Mouse (Mus musculus) forebrain, embryonic 12.5 days (tissue): Measurements from ENCODE around the gene Arfgap2. TPM values are rescaled to one million over a fixed set of nuclear protein-coding genes. Genes with fewer than 3 reads are reported as not detected.

ENCODE experiments used
- ATAC-seq: fragments of 200-750 bp; cut with Nextera tagmentation; 2 replicates; pipeline ENCODE4 v1.8.0; 2017; ENCODE audit warnings: moderate TSS enrichment; ENCODE audit not compliant: low FRiP score
- H3K27ac ChIP-seq: fragments of 300-500 bp; sonication (generic); 2 replicates; pipeline ENCODE4 v1.5.1; 2016; ENCODE audit warnings: mild to moderate bottlenecking
- H3K27me3 ChIP-seq: fragments of 300-500 bp; sonication (generic); 2 replicates; pipeline ENCODE4 v1.6.1; 2016; ENCODE audit warnings: mild to moderate bottlenecking
- H3K36me3 ChIP-seq: fragments of 300-500 bp; sonication (generic); replicated peaks from 2 replicates; pipeline ENCODE4 v1.6.1; 2016; ENCODE audit warnings: mild to moderate bottlenecking
- H3K4me1 ChIP-seq: fragments of 300-500 bp; sonication (generic); 2 replicates; pipeline ENCODE4 v1.6.1; 2016
- H3K4me2 ChIP-seq: fragments of 300-500 bp; sonication (generic); 2 replicates; pipeline ENCODE4 v1.6.1; 2016; ENCODE audit warnings: mild to moderate bottlenecking, moderate library complexity
- H3K4me3 ChIP-seq: fragments of 300-500 bp; sonication (generic); replicated peaks from 2 replicates; pipeline ENCODE4 v1.5.1; 2016; ENCODE audit warnings: mild to moderate bottlenecking
- H3K9ac ChIP-seq: fragments of 300-500 bp; sonication (generic); 2 replicates; pipeline ENCODE4 v1.6.1; 2016; ENCODE audit warnings: mild to moderate bottlenecking
- H3K9me3 ChIP-seq: fragments of 300-500 bp; sonication (generic); 2 replicates; pipeline ENCODE4 v1.6.1; 2016
- WGBS: fragments of 180-500 bp; shearing (Covaris S2); methylation state at CpG from one replicate; pipeline ENCODE4 v1.1.7; 2016; 5-methylcytosine and 5-hydroxymethylcytosine counted together
- polyA plus RNA-seq: library from polyadenylated mRNA; unstranded; fragments of >200 nt; fragmentation: Nextera tagmentation; extraction: Ambion mirVana; gene quantifications from 2 replicates; pipeline ENCODE4 v1.2.1, GENCODE M21; 2016

Arfgap2 gene
- polyA plus RNA-seq, 1 experiment from 2014 or later: 93.2 TPM

GRCm38 (mm10) chr2:91268706-91269105, 3.9 kb downstream of the Arfgap2 start:
- Histone ChIP-seq H3K9ac (no peak overlapping the region), H3K9me3 (no peaks in the 10 kb centered on the region), H3K4me3 (no peak overlapping the region), H3K4me1 (peaks cover 19% of the 10 kb centered on the region), H3K27me3 (no peaks in the 10 kb centered on the region), H3K36me3 (peaks cover 66% of the 10 kb centered on the region), H3K27ac (no peak overlapping the region), H3K4me2 (no peak overlapping the region)
- 84% methylated on average over 2 of the region's 2 CpGs for WGBS
- no peak for ATAC-seq

GRCm38 (mm10) chr2:91269687-91270133, 4.9 kb downstream of the Arfgap2 start:
- H3K36me3 ChIP-seq: peaks cover 76% of the 10 kb centered on the region
- WGBS: 96% methylated on average over 8 of the region's 8 CpGs
- H3K4me2 ChIP-seq: no peak overlapping the region
- H3K9ac ChIP-seq: no peak overlapping the region
- H3K27ac ChIP-seq: no peak overlapping the region
- H3K4me1 ChIP-seq: peaks cover 12% of the 10 kb centered on the region
- H3K27me3 ChIP-seq: no peaks in the 10 kb centered on the region
- H3K9me3 ChIP-seq: no peaks in the 10 kb centered on the region
- H3K4me3 ChIP-seq: no peak overlapping the region
- ATAC-seq: no peak

- peak; percentile 60 for ATAC-seq
- H3K4me3 ChIP-seq: no peak overlapping the region
- WGBS: 42% methylated on average over 10 of the region's 10 CpGs
- H3K4me1 ChIP-seq: 0 out of 2 replicates have a peak, but pooled peaks cover 3% of the 10 kb centered on the region
- H3K36me3 ChIP-seq: peaks cover 49% of the 10 kb centered on the region
- H3K4me2 ChIP-seq: no peak overlapping the region
- no peak overlapping the region for H3K9ac ChIP-seq
- no peaks in the 10 kb centered on the region for H3K9me3 ChIP-seq
- H3K27me3 ChIP-seq: no peaks in the 10 kb centered on the region
- H3K27ac ChIP-seq: no peak overlapping the region
These were observed 14.1 kb downstream of the Arfgap2 start for GRCm38 (mm10) chr2:91278749-91279371.

DNA sequence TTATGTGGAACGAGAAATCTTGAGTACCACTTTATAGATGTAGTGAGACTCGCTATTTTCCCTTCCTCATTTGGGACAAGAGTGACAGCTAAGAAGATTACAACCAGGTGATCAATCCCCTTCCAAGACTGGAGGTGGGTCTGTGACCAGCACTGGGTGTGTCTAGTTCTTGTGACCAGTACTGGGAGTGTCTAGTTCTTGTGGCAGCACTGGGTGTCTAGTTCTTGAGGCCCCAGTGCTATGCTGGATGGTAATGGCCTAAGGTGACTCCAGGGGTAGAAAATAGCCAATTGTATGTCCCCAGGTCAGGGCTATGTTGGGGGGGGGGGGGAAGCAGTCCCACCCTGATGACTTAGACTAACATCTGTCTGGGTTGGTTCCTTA, 14.6 kb downstream of the Arfgap2 start:
- H3K4me2 ChIP-seq: no peak overlapping the region
- H3K27ac ChIP-seq: no peak overlapping the region
- no peaks in the 10 kb centered on the region for H3K27me3 ChIP-seq
- H3K9me3 ChIP-seq: no peaks in the 10 kb centered on the region
- WGBS: 79% methylated on average over 2 of the region's 2 CpGs
- peaks cover 44% of the 10 kb centered on the region for H3K36me3 ChIP-seq
- peak; percentile 58; the same call in 1 of the 2 replicates for ATAC-seq
- no peak overlapping the region for H3K9ac ChIP-seq
- H3K4me1 ChIP-seq: peaks cover 3% of the 10 kb centered on the region; the same call in 1 of the 2 replicates
- no peak overlapping the region for H3K4me3 ChIP-seq

DNA sequence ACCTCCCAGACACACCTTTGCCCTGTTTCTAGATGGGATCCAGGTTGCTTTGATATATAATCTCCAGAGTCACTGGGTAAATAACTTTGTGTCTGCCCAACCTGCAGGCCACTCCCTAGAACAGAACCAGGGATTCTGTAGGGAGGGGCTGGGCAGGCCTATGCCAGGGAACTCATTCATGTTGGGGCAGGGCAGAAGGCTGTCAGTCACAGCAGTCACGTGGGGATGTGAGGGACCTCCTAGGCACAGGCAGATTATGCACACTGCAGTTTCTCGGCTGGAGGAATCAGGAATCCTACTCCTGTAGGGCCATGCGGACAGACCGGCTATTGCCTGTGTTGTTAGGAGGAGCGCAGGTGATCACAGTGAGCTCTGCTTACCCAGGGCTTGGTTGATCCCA, 16.6 kb downstream of the Arfgap2 start:
- H3K27ac ChIP-seq: no peak overlapping the region
- H3K4me1 ChIP-seq: peaks cover 6% of the 10 kb centered on the region; the same call in 1 of the 2 replicates
- no peaks in the 10 kb centered on the region for H3K27me3 ChIP-seq
- H3K9me3 ChIP-seq: no peaks in the 10 kb centered on the region
- 48% methylated on average over 5 of the region's 5 CpGs for WGBS
- H3K4me3 ChIP-seq: no peak overlapping the region
- peaks cover 24% of the 10 kb centered on the region for H3K36me3 ChIP-seq
- H3K4me2 ChIP-seq: no peak overlapping the region
- H3K9ac ChIP-seq: no peak overlapping the region
- ATAC-seq: no peak

DNA sequence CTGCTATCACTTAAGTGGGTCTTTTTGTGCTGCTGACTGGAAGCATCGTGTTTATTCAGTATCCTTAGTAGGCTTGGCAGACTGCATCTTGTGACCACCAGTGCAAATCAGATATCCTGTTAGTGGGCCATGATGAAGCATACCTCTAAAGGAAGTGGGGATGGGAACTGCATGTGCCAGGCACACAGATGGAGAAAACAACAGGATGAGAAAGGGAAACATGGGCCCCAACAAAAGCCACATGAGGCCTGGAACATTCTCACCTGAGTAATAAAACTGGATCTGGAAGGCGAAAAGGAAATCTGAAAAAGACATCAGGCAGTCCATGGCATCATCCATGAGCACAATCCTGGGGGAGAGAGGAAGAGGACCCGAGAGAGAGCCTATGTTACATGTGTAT, 19.2 kb downstream of the Arfgap2 start:
- H3K4me2 ChIP-seq: no peak overlapping the region
- no peaks in the 10 kb centered on the region for H3K9me3 ChIP-seq
- no peaks in the 10 kb centered on the region; the same call in 1 of the 2 replicates for H3K36me3 ChIP-seq
- H3K4me3 ChIP-seq: no peak overlapping the region
- no peak for ATAC-seq
- no peak overlapping the region for H3K9ac ChIP-seq
- H3K27ac ChIP-seq: no peak overlapping the region
- H3K4me1 ChIP-seq: peaks cover 6% of the 10 kb centered on the region; the same call in 1 of the 2 replicates
- whole genome bisulfite sequencing: 83% methylated on average over 3 of the region's 3 CpGs
- no peaks in the 10 kb centered on the region for H3K27me3 ChIP-seq

DNA sequence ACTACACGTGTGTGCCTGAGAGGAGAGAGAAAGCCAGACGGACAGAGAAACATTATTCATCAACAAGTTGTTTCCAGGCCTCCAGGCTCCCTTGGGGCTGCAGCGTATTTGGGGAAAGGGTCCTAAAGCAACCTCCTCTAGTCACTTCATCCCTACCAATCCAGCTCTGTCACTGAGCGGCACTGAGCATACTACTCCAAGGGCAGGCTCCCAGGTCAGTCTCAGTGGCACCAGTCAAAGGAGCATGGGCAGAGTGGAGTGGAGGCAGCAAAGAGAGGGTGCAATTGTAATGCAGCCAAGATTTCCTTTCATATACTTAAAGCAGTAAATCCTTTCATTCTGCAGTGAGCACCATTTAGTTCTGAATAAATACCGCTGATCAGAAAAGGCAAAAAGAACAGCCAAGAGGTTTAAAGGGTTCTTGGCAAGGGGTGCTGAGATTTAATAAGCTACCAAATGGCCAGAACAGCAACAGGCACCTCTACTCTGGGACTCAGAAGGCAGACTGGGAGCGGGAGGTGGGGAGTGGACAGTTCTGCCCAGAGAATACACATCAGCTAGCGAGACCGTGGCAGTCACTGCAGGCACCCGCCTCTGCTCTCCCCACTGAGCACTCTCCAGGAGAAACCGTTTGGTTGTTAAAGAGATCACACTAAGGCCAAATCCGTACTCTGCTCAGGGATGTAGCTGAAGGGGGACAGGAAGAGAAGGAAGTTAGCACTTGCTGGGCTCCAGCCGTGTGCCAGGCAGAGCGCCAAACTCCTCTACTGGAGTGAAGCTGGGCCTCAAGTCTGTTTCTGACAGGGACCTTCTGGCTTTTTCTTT, 19.8 kb downstream of the Arfgap2 start:
- WGBS: 70% methylated on average over 13 of the region's 13 CpGs
- H3K9ac ChIP-seq: no peak overlapping the region
- H3K27ac ChIP-seq: no peak overlapping the region
- H3K4me2 ChIP-seq: no peak overlapping the region
- no peak for ATAC-seq
- no peaks in the 10 kb centered on the region; the same call in 1 of the 2 replicates for H3K36me3 ChIP-seq
- H3K27me3 ChIP-seq: no peaks in the 10 kb centered on the region
- H3K4me1 ChIP-seq: peaks cover 6% of the 10 kb centered on the region; the same call in 1 of the 2 replicates
- no peak overlapping the region for H3K4me3 ChIP-seq
- no peaks in the 10 kb centered on the region for H3K9me3 ChIP-seq

- no peaks in the 10 kb centered on the region; the same call in 1 of the 2 replicates for H3K36me3 ChIP-seq
- H3K4me3 ChIP-seq: no peak overlapping the region
- WGBS: 14% methylated on average over 7 of the region's 7 CpGs
- H3K4me2 ChIP-seq: no peak overlapping the region
- no peak overlapping the region for H3K27ac ChIP-seq
- no peaks in the 10 kb centered on the region for H3K9me3 ChIP-seq
- no peak overlapping the region for H3K9ac ChIP-seq
- peak; percentile 64 for ATAC-seq
- H3K27me3 ChIP-seq: no peaks in the 10 kb centered on the region
- peaks cover 6% of the 10 kb centered on the region; the same call in 1 of the 2 replicates for H3K4me1 ChIP-seq
These were observed 21.2 kb downstream of the Arfgap2 start for GRCm38 (mm10) chr2:91285885-91286505.

GRCm38 (mm10) chr2:91287563-91287962, 22.8 kb downstream of the Arfgap2 start:
- no peak overlapping the region for H3K9ac ChIP-seq
- H3K4me2 ChIP-seq: no peak overlapping the region
- peaks cover 3% of the 10 kb centered on the region; the same call in 1 of the 2 replicates for H3K4me1 ChIP-seq
- no peak for ATAC-seq
- no peaks in the 10 kb centered on the region for H3K9me3 ChIP-seq
- H3K4me3 ChIP-seq: no peak overlapping the region
- H3K27me3 ChIP-seq: no peaks in the 10 kb centered on the region
- H3K27ac ChIP-seq: no peak overlapping the region
- no peaks in the 10 kb centered on the region; the same call in 1 of the 2 replicates for H3K36me3 ChIP-seq
- 79% methylated on average over 6 of the region's 6 CpGs for WGBS

GRCm38 (mm10) chr2:91291197-91292007, 26.6 kb downstream of the Arfgap2 start:
- no peaks in the 10 kb centered on the region for H3K27me3 ChIP-seq
- 77% methylated on average over 12 of the region's 12 CpGs for WGBS
- no peak overlapping the region for H3K4me3 ChIP-seq
- no peak overlapping the region for H3K4me2 ChIP-seq
- H3K36me3 ChIP-seq: no peaks in the 10 kb centered on the region; the same call in 1 of the 2 replicates
- no peaks in the 10 kb centered on the region for H3K4me1 ChIP-seq
- no peak overlapping the region for H3K9ac ChIP-seq
- no peaks in the 10 kb centered on the region for H3K9me3 ChIP-seq
- ATAC-seq: no peak
- 0 out of 2 replicates have a peak overlapping the region, but pooled peaks have one; percentile 19 for H3K27ac ChIP-seq

- 93% methylated on average over 3 of the region's 3 CpGs for WGBS
- Histone ChIP-seq H3K27me3 (no peaks in the 10 kb centered on the region), H3K9ac (no peak overlapping the region), H3K36me3 (no peaks in the 10 kb centered on the region), H3K27ac (no peak overlapping the region), H3K4me1 (no peaks in the 10 kb centered on the region; the same call in 1 of the 2 replicates), H3K9me3 (no peaks in the 10 kb centered on the region), H3K4me3 (no peak overlapping the region), H3K4me2 (no peak overlapping the region)
- no peak for ATAC-seq
These were observed 29.5 kb downstream of the Arfgap2 start for GRCm38 (mm10) chr2:91294226-91294625.
